Mouse (Mus musculus) ES-Bruce4 (cell line): Measurements from ENCODE around the gene Cux2.

ENCODE experiments used
- EP300 ChIP-seq: IDR thresholded peaks from 2 replicates; pipeline ENCODE4 v1.6.1; 2011; ENCODE audit warnings: low read depth, low read length; ENCODE audit not compliant: insufficient read depth
- POLR2A ChIP-seq: IDR thresholded peaks from one replicate; pipeline ENCODE4 v1.8.1; 2011; ENCODE audit warnings: low read length; ENCODE audit not compliant: insufficient read depth

DNA sequence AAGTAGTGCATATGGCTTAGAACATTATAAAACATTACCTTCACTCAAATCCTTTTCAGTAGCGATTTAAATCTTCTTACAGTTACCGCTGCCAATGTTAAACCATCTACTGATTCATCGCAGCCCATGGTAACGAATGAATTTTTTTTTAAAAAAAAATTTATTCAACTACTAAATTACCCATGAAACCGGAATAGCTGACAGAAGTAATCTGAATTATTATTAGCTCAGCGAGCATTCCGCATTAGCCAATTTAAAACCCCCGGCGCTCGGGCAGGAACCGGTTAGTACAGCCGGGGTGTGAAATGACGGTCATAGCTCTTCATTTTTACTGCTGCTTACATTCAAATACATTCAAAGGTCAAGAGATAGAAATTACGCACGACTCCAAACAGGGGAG is 80.9 kb downstream of the Cux2 start:
- no peak for TF ChIP-seq POLR2A
- no peak for TF ChIP-seq EP300
